9 mouse cellular contexts compared by ENCODE assay signal in the genomic region with DNA sequence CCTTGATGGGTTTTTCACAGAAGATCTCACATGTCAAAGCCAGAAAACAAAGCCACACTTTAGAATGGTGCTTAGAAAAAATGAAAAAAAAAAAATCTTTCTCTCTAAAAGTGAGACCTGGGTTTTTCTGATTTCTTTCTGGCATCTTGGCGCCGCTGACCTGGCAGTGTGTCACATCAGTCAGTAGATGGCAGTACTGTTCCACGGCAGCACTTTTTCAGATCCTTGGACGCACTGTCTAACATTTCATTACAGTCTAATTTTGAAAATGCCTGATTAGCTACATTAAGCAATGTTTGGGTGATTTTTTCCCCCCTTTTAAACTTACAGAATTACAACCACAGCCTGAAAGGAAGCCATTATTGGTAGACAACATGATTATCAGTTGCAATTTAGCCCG.
DNase-seq lines count a peak whose midpoint lies in the region; ATAC-seq and TF ChIP-seq lines count a peak whose summit lies in the region.
"Had no signal": no experiment of that assay in that cellular context is flagged by ENCODE, and none has a peak within 500 bp of the region (broad histone marks: within the 10 kb centered on the region; RNA-seq: fewer than 3 reads in every experiment).

No protein-coding gene starts in this region.

- H3K36me3 ChIP-seq in kidney, adult 2 months (ENCODE audit: control insufficient read depth, insufficient read depth, low read length) = no peaks in the 10 kb centered on the region
- H3K36me3 ChIP-seq in kidney, embryonic 14.5 days (ENCODE audit: control insufficient read depth, insufficient read depth, low read length) = no peaks in the 10 kb centered on the region
- peaks cover 17% of the 10 kb centered on the region for H3K36me3 ChIP-seq in G1E (replicated peaks)
- H3K36me3 ChIP-seq: liver, embryonic 13.5 days had no signal

- no peak for TF ChIP-seq POLR2A in kidney, adult 2 months (IDR thresholded peaks at IDR 0.05; ENCODE audit: low read depth, low read length)

- H3K27ac ChIP-seq in kidney, adult 2 months (ENCODE audit: insufficient read depth, low read depth, low read length) = no peak overlapping the region
- no peak overlapping the region for H3K27ac ChIP-seq in kidney, embryonic 14.5 days (ENCODE audit: low read depth, low read length)
- H3K27ac ChIP-seq: liver, embryonic 13.5 days had no signal

- H3K4me1 ChIP-seq in kidney, adult 2 months (ENCODE audit: control insufficient read depth, insufficient read depth, low read length) = 0 out of 2 replicates have a peak, but pooled peaks cover 5% of the 10 kb centered on the region
- peaks cover 26% of the 10 kb centered on the region for H3K4me1 ChIP-seq in kidney, embryonic 14.5 days (ENCODE audit: control insufficient read depth, insufficient read depth, low read length)
- H3K4me1 ChIP-seq in G1E (ENCODE audit: insufficient read depth, low read depth, low read length) = peaks cover 31% of the 10 kb centered on the region

- ATAC-seq in kidney, embryonic 14.5 days (ENCODE audit: low FRiP score, low TSS enrichment) = no peak
- peak; percentile 59 for ATAC-seq in G1E (ENCODE audit: extremely low read depth, insufficient number of reproducible peaks, low FRiP score, poor library complexity, severe bottlenecking)

- H3K9me3 ChIP-seq in kidney, embryonic 14.5 days (ENCODE audit: control insufficient read depth, low read length) = no peaks in the 10 kb centered on the region
- no peaks in the 10 kb centered on the region for H3K9me3 ChIP-seq in G1E (replicated peaks)
- H3K9me3 ChIP-seq: liver, embryonic 13.5 days had no signal

- DNase-seq in kidney, adult 2 months = peak; percentile 68
- peak; percentile 13 for DNase-seq in G1E (ENCODE audit: low spot score)
- peak; percentile 81 to 86 for DNase-seq in cerebellum, postnatal 10 days
- DNase-seq in frontal cortex, postnatal 25 days (ENCODE audit: low spot score in 2 of 2) = peak; percentile 22 to 54
- DNase-seq in kidney, postnatal 36 days = peak; percentile 49 to 79
- peak; percentile 48 to 76 for DNase-seq in lung, postnatal 4 days
- DNase-seq in skeletal muscle tissue, adult 2 months (ENCODE audit: low read depth, low spot score) = peak; percentile 64
- DNase-seq: liver, embryonic 13.5 days had no signal

- no peak overlapping the region for H3K9ac ChIP-seq in kidney, embryonic 14.5 days (ENCODE audit: low read depth, low read length)
- H3K9ac ChIP-seq: liver, embryonic 13.5 days had no signal

- peak; percentile 96 for TF ChIP-seq CTCF in kidney, adult 2 months (conservative IDR thresholded peaks at IDR 0.05; ENCODE audit: insufficient read depth, insufficient read length, low read depth, low read length)
- peak; percentile 81 for TF ChIP-seq CTCF in G1E (IDR thresholded peaks at IDR 0.05; ENCODE audit: low read depth, low read length)

- no peaks in the 10 kb centered on the region for H3K27me3 ChIP-seq in kidney, adult 2 months (replicated peaks; ENCODE audit: control insufficient read depth, insufficient read depth, low read length)
- H3K27me3 ChIP-seq in kidney, embryonic 14.5 days (ENCODE audit: control insufficient read depth, insufficient read depth, low read length) = no peaks in the 10 kb centered on the region
- peaks cover 4% of the 10 kb centered on the region; the same call in 1 of the 2 replicates for H3K27me3 ChIP-seq in G1E (ENCODE audit: insufficient read depth, low read length)
- H3K27me3 ChIP-seq: liver, embryonic 13.5 days had no signal

- H3K4me2 ChIP-seq in kidney, embryonic 14.5 days (replicated peaks; ENCODE audit: low read depth, low read length) = no peak overlapping the region
- H3K4me2 ChIP-seq: liver, embryonic 13.5 days had no signal

- WGBS in kidney, adult 2 months = 9% methylated on average over 5 of the region's 5 CpGs
- WGBS in kidney, embryonic 14.5 days = 19% methylated on average over 5 of the region's 5 CpGs

- no peak overlapping the region for H3K4me3 ChIP-seq in kidney, adult 2 months (ENCODE audit: insufficient read depth, low read depth, low read length)
- no peak overlapping the region for H3K4me3 ChIP-seq in kidney, embryonic 14.5 days (ENCODE audit: low read length)
- H3K4me3 ChIP-seq in G1E (ENCODE audit: low read depth, low read length) = no peak overlapping the region
- H3K4me3 ChIP-seq: liver, embryonic 13.5 days had no signal

Comparison
In these comparisons a context has a peak if more than half of its experiments do, and no peak if none do; other contexts are left out.
1. DNase-seq: peak in every context shown above with its lines; median percentile 84 in cerebellum, postnatal 10 days; 68 in kidney, adult 2 months; 64 in kidney, postnatal 36 days; 64 in skeletal muscle tissue, adult 2 months; 62 in lung, postnatal 4 days; 38 in frontal cortex, postnatal 25 days; 13 in G1E.